Mouse (Mus musculus): ENCODE data around the gene Vil1.

Vil1 gene

GRCm38 (mm10) chr1:74412711-74413110, 3.5 kb downstream of the Vil1 start:
- DNase-seq (ENCODE audit: low read depth, low spot score), result no peak

DNA sequence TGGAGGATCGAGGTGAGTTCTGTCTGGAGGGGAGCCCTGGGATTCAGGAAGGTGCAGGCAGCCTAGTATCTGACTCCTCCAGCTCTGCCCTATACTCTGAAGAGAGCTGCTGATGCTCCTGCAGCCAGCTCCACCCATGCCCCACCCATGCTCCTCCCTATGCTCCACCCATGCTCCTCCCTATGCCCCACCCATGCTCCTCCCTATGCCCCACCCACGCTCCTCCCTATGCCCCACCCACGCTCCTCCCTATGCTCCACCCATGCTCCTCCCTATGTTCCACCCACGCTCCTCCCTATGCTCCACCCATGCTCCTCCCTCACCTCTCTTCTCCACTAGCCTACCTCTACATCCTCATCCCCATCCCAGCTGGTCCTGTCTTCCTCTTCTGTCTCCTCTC, 6.0 kb downstream of the Vil1 start:
- no peak for DNase-seq (ENCODE audit: low read depth, low spot score)

DNA sequence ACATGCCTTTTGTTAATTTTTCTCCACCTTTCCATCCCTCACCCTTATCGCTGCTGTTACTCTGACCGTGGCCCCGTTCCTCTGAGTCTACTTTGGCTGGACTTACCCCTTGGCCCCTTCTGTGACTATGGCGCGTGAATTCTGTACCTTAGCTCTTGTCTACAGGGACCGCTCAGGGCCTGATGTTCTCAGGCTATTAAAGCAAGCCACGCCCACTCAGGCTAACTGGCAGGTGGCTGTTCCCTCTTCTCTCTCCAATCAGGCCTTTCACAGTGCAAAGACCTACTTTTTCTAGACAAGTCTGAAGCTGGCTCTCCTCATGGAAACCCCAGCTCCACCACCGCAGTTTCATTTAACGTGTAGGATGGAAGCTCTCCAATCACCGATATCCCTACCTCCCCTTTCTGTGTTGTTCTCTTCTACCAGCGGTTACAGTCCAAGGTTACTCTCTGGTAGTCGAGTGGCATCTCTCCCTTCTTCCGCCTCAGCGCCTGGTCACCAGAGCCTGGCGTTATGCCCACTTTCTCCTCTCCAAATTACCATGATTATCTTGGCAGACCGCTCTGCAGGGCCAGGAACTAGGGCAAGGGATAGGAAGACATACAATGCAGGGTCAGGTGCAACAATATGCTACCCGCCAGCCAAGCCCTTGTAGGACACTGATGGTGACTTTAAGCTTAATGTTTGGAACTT, 9.7 kb downstream of the Vil1 start:
- DNase-seq (ENCODE audit: low read depth, low spot score), result no peak

- no peak for DNase-seq (ENCODE audit: low read depth, low spot score)
These were observed 10.2 kb downstream of the Vil1 start for GRCm38 (mm10) chr1:74419440-74419794.

DNA sequence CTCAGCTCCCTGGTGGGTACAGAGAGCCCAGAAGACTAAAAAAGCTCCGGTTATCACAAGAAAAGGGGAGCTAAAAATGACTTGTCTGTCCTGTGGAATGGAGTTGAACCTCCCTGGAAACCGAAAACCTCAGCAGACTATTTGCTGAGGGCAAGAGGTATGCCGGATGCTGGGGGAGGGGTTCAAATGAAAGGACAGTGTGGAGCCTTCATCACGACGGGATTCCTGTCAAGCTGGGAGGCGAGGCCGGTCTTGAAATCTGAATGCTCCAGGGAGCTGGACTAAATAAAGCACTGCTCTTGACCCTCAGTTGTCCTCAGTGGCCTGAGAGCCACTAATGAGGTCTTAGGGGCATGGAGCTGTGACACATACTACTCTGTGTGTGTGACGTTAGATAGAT, 14.0 kb downstream of the Vil1 start:
- peak; percentile 17 for DNase-seq (ENCODE audit: low read depth, low spot score)

GRCm38 (mm10) chr1:74425845-74426244, 16.7 kb downstream of the Vil1 start:
- no peak for DNase-seq (ENCODE audit: low read depth, low spot score)

DNA sequence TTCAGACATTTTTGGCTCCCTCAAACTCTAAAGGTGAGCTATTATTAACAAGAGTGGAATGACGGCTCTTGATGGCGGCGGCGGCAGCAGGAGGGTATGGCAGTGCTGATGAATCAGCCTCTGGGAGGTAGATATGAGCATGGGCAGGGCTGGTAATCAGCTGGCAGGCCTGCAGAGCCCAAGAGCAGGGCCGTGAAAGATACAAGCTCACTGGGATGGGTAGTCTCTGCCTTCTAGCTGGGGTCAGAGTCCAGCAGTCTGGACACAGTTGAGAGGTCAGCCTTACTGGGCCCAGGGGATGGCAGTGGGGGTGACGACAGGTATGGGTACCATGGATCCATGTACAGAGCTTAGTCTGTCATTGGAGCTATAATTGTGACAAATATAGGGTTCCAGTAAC, 24.0 kb downstream of the Vil1 start:
- DNase-seq (ENCODE audit: low read depth, low spot score), result no peak

DNA sequence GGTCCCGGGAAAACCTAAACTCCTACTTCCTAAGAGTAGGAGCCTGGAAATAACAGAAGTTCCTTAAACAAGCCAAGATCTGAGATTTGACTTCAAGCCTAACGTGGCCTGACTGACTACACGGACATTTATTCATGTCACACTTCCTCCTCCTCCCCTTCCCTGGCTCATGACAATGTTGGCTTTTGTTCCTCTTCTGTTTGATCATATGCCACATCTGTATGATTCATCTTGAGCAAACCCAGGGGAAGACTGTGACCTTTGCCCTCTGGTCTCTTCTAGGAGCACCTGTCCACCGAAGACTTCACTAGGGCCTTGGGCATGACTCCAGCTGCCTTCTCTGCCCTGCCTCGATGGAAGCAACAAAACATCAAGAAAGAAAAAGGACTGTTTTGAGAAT, 25.4 kb downstream of the Vil1 start:
- DNase-seq (ENCODE audit: low read depth, low spot score), result no peak

DNA sequence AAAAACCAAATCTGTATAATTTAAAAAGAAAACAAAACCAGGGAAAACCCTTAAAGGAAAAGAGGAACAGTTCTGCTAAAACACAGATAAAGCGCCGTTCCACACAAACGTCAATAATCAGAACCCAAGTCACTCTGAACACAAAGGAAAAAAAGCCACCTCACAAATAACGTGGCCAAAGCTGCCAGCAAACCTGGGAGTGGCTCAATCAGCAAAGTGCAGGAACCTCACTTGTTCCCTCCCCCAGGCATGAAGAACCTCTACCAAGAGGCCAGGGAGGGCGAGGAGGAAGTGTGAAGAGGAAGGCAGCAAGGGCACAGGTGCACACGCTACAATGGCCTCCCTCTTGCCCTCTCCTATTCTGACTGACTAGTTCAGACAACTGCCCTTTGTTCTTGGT, 26.4 kb downstream of the Vil1 start:
- DNase-seq (ENCODE audit: low read depth, low spot score), result no peak

GRCm38 (mm10) chr1:74437702-74438427, 28.7 kb downstream of the Vil1 start:
- DNase-seq (ENCODE audit: low read depth, low spot score), result no peak

GRCm38 (mm10) chr1:74439166-74439876, 30.1 kb downstream of the Vil1 start:
- no peak for DNase-seq (ENCODE audit: low read depth, low spot score)

DNA sequence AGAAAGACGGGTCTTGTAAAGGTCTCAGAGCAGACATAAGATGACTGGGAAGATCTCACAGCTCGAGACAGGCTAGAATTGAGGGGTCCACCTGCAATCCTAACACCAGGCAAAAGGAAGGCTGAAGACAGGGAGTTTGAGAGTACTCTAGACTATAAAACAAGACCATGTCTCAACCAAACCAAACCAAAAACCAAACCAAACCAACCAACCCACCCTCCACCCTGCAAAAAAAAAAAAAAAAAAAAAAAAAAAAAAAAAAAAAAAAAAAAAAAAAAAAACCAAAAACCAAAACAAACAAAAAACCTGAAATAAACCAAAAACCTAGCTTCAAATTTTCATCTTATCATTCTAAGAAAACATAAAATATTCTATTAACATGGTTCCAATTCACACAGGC, 35.4 kb downstream of the Vil1 start:
- no peak for DNase-seq (ENCODE audit: low read depth, low spot score)

DNA sequence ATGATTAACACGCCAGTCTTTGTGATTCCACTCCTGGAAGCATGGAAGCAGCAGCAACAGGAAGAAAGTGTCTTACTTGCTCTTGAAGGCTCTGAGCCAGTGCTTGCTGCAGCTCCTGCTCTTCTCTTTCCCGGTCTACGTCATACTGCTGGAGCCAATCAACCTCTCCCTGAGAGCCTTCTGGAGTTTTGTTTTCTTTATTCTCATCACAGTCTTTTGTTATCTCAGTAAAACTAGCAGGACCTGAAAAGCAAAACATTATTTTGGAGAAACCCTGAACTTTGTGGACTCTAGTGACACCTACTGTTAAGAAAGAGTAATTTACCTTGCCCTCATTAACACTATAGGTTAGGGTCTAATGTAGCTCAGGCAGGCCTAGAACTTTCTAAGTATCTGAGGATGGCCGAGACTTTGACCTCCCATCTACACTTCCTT, 43.5 kb downstream of the Vil1 start:
- peak; percentile 52 for DNase-seq (ENCODE audit: low read depth, low spot score)

DNA sequence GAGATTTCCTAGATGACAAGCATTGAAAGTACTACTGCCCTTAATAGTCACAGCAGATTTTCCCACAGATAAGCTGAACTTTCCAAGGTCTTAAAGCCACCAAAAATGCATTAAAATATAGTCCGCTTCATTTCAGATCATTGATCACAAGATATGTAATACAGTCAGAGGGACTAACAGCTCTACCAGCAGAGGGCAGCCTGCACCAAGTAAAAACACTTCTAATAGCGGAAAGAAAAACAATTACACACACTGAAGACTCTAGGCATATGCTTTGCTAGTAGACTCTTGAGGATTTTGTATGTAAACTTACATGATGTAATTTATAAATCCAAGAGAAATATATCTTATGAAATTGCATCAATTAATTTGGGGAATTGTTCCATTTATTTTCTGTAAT, 51.1 kb downstream of the Vil1 start:
- DNase-seq (ENCODE audit: low read depth, low spot score), result peak; percentile 7
